Mouse (Mus musculus) c-Kit-positive CD71-positive TER-119-negative erythroid progenitor cells, embryonic 14.5 days (primary cell): ENCODE measurements at regions not wholly inside any gene's neighbourhood (a gene's known extent, or its start where the extent isn't known, plus 50 kb on each side); places are given as distances from the start of the nearest gene placed in this dataset.

ENCODE experiments used
- DNase-seq: peaks from one replicate; pipeline ENCODE4 v3.0.0-alpha.2; 2013; ENCODE audit warnings: low read depth

DNA sequence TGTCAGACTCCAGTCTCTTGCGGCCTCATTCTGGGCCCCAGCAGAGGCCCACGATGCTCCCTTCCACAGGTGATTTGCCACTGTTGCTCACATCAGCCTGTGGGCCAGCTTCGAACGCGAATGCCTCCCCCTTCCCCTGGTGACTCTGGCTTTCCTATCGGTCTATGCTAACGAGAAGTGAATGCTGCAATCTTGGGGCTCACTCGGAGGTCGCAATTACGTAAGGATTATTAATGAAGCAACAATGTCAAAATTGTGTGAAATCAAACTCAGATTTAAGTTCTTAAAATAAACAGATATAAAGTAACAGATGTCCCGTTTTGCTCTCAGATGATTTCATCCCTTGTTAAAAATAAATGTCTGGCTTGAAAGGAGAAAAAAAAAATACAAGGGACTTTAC lies 572.3 kb downstream of the Bnc2 start:
- no peak for DNase-seq

DNA sequence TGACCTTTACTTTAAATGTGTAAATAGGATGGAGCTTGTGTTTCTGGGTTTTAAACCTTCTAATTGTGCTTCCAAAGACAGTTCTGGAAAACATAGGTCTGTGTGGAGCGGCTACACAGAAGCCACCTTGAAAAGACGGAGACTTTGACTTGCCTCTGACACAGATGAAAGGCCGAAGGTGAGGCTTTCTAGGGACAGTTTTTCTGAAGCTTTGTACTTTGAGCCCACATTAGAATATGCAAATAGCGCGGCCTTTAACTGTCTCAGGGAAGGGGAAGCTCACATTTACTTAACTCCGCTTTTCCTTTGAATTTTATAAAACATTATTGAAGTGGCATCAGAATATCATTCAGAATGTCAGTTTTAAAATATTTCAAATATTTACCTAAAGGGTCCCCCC lies 566.5 kb downstream of the Bnc2 start:
- no peak for DNase-seq

DNA sequence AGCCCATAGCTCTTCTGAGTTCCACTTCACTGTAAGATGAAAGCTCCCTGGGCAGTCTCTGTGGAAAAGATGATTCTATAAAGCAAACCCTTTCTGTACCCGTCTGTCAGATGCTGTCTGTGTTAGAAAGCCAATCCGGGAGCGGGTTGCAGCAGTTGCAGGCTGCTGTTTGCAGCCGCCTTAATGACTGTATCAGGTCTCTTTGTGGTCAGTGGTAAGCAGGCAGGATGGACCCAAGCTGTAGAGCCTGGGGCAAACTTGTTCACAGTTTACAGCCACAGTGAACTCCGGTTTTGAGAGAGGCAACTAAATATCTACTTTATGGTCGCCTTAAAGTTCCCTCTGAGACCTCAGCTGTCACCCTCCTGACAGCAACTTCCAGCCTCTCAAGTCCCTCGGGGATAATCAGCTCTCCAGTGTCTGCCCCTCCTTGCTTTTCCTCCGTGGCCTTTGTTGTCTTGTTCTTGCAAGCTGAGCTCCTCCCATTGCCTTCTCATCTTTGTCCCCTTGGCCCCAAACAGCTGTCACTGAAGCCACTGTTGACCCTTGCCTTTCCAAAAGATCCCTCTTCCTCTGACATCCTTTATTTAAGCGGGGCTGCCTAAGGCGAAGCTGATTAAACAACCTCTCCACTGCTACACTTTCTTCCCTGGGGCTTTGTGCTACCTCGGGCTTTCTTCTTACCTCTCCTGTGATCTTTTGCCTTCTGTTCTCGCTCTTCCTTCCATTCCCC lies 565.1 kb downstream of the Bnc2 start:
- no peak for DNase-seq

DNA sequence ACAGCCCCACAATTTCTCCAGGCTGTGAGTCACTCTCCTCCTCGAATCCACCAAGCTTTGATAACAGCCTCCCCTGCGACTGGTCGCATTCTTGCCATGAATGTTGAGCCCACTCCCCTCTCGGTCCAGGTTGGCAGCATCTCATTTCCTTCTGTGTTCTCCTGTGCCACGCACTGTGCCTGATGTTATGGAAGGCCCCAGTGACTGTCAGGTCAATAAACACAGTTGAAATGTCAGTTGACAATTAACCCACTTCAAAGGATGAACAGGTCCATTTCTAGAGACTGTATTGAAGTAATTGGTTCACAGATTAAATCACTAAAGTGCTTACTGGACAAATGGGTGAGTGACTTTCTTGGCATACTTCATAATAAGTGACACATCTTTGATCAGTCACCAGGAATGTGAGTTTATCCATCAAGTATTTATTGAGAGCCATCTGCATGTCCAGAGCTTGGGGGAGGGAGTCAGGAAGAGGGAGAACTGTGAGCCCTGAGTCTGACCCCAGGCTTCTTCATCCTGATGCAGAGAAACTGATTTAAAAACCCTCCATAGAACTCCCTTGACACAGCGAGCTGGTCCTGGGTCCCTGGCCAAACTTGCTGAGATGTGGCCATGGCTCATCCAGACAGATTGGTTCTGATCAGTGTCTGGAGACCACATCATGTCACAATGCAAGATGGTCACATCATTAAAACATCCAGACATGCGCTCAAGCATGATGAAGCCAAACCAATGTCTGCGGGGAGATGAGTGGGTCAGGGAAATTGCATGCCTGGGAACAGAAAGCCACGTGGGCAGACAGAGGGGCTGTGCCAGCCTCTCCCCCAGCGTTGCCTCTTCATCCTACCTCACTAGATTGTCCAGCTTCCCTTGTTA lies 560.7 kb downstream of the Bnc2 start:
- no peak for DNase-seq

DNA sequence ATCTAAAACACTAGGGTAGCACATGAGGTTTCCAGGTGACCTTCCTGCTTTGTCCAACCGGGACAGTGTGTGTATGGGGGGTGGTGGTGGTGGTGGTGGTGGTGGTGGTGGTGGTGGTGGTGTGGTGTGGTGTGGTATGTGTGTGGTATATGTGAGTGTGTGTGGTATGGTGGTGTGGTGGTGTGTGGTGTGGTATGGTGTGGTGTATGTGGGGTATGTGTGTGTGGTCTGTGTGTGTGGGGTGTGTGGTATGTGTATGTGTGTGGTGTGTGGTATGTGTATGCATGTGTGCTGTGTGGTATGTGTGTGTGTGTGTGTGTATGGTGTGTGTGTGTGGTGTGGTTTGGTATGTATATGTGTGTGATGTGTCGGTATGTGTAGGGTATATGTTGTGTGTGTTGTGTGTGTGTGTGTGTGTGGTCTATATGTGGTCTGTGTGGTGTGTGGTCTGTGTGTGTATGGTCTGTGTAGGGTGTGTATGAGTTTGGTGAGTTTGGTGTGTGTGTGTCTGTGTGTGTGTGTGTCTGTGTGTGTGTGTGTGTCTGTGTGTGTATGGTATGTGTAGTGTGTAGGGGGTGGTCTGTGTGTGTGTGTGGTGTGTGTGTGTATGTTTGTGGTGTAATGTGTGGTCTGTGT lies 556.7 kb downstream of the Bnc2 start:
- no peak for DNase-seq

DNA sequence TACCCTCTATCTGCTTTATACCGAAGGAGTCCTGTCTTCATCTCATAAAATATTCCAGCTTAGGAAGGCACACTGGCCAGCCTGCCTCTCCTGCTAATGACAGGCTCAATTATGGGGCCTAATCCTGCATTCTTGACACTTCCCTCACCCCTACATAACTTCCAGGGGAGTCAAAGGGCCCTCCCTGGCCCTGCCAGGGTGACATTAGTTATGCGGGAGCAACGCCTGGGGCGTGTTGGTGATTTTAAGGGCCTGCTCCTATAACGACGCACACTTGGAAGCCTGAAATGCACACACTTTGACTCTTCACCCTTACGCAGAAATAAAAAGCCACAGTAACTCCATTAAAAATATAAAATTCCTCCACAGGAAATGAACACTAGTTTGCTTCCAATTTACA lies 555.5 kb downstream of the Bnc2 start:
- DNase-seq: no peak

DNA sequence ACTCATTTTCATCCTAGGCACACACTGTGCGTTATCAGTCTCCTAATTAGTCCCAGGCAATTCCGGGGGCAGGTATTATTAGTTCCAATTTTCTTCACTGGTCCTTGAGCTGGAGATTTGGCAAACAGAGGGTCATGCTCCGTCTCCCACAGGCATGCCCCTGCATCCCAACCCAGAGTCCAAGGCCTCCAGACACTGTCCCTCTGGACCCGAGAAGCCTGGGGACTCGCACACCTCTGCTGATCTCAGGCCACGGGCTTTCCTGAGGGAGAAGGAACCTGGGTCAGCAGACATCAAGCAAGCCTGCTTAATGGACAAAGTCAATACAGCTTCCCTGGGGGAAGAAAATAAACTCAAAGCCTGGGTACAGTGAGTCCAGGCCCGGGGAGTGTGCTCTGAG lies 554.7 kb downstream of the Bnc2 start:
- DNase-seq: no peak

DNA sequence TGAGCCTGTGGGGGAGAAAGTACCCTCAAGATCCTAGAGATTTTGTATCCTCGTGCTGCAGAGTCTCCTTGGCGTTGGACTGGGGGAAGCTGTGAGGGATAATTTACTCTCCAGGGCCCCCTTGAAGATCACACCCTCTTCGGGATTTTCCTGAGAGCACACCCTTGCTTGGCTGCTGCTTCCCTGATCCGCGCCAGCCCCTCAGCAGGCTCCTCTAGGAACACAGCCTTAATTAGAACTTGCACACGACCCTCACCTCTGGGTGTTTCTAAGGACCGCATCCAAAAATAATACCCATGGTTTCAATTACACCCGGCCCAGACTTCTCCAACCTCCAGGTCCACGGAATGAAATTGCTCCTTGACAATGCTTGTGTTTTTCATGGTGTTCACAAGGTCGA lies 553.6 kb downstream of the Bnc2 start:
- DNase-seq: no peak

DNA sequence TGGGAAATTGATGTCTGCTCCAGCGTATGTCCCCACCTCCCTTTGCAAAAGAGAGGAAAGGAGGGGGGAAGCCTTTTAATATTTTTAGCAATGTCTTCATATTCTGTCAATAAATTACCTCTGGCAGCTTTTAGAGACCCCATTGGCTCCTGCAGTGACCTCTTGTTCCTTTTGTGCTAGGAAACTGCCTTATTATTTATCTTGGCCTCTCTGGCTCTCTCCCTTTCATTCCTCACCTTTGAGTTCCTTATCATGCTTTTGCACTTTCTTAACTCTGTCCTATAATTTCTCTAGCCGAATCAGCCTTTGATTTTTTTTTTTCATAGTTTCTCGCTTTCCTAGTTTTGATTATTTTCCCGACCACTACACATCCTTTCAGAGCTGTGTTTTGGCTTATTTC lies 548.7 kb downstream of the Bnc2 start:
- DNase-seq: no peak

DNA sequence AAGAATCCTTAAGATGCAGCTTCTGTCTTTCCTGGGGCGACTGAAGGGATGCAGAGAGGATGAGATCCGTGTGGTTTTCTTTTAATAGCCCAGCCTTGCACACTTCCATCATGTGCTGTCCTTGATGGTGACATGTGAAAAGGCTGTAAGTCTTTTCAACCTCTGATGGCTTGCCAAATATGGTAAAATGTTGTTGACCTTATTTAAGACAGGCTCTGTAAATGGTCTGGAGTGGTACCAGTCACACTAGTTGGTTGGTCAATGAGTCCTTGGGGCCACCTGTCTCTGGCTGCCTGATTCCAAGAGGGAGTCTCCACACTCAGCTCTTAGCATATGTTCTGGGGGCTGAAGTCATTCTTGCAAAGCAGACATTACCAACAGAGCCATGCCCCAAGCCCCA lies 547.7 kb downstream of the Bnc2 start:
- DNase-seq: no peak

DNA sequence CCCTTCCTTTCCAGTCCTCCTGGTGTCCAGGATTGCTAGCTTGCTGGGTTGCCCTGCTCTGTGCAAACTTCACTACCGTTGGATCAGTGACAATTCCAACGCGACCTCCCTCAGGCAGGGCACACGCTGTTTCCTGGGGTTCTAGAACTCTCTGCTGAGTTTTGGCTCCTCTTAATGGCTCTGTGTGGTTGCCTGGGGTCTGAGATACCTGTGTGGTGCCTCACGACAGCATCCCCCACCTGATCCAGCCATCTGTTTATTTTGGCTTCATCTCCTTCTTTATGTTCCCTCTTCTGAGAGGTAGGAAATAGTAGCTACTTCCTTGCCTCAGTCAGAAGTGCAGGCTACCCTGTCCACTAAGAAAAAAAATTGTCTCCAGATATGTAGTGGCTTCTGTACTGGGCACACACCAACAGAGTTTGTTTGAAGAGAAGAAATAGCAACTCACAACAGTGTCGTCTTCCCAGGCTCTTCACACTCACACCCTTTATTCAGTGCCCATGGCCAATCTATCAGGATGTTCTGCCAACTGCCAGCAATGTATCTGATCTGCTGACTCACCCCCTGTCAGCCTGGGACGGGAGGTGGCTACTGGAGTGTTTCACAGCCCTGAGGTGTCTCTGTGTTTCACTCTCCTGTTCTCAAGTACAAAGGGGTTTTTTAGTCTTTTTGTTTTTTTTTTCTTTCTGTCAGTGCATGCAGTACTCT lies 544.1 kb downstream of the Bnc2 start:
- peak; percentile 2 for DNase-seq

DNA sequence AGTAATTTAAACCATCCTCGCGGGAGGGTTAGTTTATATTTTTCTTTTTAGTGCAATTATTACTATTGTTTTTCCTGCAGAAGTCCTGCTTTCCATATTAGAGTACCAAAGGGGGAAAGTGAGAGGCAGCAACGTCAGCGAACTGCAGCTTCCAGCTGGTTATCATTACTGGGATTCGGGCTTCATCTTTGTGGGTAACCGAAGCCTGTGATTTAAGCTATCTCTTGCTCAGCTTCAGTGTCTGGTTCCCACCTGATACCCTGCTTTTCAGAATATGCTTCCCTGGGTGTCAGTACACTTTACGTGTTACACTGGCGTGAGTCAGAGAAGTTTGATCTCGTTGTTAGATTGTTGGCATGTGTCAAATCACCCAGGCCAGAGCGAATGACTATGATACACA lies 539.3 kb downstream of the Bnc2 start:
- DNase-seq: no peak

DNA sequence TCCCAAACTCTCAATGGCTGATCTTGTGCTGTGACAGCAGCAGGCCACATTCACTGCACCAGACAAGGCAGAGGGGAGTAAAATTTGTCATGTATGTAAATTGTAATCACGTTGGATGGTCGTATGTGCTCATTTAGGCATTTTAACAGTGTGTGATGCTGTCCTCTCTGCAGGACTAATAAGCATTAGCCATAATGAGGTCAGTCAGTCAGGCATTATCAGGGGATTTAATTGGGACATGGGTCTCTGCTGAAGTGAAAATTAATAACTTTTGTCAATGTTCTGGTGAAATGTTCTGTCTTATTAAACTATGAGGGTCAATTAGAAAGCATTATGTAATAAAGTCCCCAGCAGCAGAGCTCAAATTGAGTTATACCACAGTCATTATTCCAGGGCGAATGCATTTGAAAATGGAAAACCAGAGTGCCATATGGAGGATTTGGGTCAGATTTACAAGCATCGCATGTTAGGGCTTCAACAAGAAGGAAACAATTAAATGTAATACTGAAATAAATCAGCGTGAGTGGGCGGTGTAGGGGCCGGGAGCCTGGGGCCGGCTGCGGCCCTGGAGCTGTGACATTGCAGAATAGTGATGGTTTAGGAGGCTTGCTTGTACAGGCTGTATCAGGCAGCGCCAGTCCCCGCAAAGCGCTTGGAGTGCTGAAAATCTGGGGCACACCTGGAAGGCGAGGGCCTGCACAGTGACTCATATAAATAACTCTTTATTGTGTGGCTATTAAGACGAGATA lies 537.7 kb downstream of the Bnc2 start:
- DNase-seq: no peak

DNA sequence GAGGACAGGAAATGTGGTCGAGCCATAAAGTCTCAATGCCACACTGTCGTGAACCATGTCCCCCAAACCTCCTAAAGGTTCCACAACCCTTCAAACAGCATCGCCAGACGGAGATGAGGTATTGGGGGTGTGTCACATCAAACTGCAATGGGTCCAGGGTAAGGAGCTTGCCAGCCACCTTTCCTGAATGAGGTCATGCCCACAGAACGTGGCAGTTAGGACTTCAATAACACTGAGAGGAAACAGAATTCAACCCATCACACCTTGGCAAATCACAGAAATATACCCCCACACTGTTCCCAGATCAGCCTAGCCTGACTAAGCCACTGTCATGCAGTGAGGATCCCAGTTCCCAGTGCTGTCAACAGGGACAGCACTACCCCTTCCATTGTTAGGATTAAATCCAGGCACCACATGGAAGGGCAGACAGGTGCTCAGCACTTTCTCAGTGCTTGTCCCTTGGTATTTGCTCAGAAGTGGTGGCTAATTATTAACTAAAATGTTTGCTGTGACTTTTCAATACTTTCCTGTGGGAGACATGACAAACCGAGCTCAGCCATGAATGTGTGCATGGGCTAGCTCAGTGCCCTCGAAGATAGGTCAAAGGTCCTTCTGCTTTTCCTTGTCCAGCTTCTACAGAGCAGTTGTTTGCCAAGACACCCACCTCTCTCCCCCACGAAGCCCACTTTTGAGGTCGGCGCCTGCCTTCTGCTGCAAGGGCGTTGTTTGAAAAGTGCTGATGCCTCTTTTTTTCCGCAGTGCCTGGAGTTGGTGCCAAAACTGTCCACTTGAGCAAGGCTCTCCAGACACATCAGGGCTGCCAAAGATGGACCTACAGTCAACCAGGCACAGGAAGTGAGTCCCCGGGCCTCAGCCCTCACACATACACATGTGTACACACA lies 525.7 kb downstream of the Bnc2 start:
- no peak for DNase-seq

DNA sequence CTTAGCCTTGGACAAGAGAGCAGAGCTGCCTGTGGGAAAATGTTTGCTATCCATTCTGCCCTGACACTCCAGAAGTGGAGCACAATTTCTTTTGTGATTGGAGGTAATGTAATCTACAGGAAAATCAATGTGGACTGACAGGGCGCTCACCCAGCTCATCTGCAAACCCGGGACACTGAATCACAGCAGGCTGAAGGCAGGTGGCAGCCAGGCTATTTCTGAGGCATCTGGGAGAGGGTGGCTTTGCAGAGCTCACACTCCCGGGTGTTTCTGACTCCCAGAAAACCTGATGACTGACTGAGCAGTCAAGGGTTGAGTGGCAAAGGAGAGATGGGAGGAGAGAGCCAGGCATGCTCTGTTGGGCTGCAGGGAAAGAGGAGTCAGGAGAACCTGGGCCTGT lies 524.4 kb downstream of the Bnc2 start:
- no peak for DNase-seq

DNA sequence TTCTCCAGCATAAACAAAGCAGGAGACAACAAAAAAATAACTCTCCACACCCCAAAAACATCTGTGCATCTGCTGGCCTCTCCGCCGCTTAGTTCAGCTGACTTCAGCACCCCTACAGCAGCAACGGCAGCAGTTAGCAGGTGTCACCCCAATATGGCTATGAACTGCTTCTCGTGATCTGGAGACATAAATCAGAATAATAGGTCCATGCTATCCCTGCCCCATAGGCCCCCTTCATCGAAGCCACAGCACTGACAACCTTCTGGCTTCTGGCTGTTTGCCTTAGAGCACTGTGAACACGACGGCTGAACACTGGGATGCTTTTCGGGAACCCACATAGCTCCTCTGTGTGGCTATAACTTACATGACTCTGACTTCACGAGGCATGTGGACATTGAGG lies 523.8 kb downstream of the Bnc2 start:
- no peak for DNase-seq

DNA sequence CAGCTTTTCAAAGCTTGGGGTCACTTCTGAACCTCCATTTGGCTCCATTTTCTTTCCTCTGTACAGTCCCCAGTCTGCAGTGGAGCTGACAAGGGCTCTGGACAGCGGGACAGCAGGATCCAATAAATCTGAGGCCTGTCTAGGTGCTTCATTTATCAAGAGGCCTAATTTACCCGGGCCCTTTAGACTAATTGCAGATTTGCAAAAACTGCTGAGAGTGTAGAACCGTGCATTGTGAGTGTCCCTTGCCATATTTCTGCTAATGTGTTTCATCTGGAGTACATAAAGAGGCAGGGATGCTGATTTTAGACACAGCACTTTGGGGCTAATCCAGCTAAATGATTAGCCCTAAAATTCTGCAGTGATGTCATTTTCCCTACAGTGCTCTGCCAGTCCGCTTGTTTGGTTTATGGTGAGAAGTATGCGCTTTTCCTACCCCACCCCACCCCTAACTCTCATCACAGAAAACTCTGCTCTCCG lies 523.1 kb downstream of the Bnc2 start:
- DNase-seq: no peak

DNA sequence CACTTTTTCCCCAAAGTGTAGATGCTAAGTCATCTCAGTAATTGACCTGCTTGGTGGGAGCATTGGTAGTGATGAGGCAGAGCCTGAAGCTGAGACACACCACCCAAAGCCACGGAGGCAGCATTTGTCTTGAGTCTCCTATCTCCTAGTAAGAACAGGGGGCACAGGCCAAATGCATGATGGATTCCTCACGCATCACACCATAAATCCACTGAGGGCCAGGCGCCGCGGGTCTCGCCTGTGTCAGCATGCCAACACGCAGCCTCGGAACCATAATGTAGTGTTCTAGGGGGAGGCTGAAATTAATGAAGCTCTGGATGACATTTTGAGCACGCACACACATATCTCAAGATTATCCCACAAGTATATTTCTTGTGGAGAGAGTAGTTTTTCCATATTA lies 521.5 kb downstream of the Bnc2 start:
- DNase-seq: no peak

DNA sequence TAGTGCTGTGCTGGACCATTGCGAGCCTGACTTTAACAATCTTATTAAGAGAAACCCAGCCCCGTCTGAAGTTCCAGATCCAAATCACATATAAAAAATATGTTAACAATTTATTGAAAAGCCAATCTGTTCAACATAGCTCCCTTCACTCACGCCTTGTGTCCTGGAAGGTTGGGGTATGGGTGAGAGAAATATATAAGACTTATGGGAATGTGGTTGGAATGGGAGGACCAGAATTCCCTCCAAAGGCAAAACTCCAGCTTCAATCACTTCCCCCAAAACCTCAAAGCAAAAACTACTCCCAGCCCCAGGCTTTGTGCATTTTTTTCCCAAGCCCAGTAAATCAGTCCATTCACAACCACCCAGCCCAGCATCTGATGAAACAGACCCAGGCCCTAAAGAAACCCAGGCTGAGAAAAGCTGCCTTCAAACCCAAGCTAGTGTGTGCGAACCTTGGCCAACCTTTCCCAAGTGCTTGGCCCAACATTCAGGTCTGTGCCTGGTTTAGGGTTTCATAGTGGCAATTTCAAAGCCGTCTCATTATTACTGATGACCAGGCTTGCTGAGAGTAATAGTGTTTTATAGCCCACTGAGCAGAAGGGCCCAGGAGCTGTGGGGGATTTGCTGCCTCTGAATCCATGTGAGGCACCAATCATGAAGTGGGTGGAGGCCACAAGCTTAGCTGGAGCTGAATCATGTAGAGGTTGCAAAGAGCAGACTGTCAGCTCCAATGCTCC lies 517.0 kb downstream of the Bnc2 start:
- DNase-seq: no peak

DNA sequence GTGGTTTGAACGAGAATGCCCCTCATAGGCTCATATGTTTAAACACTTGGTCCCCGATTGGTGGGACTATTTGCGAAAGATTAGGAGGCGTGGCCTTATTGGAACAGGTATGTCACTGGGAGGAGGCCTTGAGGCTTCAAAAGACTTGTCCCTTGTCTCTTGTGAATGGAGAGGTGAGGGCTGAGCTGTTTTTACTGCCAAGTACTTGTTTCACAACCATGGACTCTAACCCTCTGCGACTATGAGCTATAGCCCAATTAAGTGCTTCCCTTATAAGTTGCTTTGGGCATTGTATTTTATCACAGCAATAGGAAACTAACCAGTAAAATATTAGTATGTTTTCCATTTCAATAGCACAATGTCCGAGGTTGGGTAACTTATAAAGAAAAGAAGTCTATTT lies 511.7 kb downstream of the Bnc2 start:
- DNase-seq: no peak
